Mouse (Mus musculus): ENCODE data around the gene D16Ertd472e. TPM values are rescaled to one million over a fixed set of nuclear protein-coding genes. Genes with fewer than 3 reads are reported as not detected.
A peak's percentile ranks its signal among the peaks of the same experiment; 100 is the strongest.

D16Ertd472e gene
- polyA plus RNA-seq, 1 experiment from 2014 or later: 23.8 TPM

GRCm38 (mm10) chr16:78577085-78577671, 670 bp upstream of the D16Ertd472e start:
- Histone ChIP-seq H3K9ac (ENCODE audit: low read length) (peak overlapping the region; percentile 95), H3K27me3 (ENCODE audit: control insufficient read depth, insufficient read depth, low read length) (no peaks in the 10 kb centered on the region), H3K4me2 (ENCODE audit: low read depth, severe bottlenecking) (peak overlapping the region; percentile 56; the same call in 1 of the 2 replicates), H3K4me1 (ENCODE audit: control insufficient read depth, insufficient read depth, low read length) (peaks cover 9% of the 10 kb centered on the region; the same call in 1 of the 2 replicates), H3K9me3 (ENCODE audit: control insufficient read depth, low read length) (no peaks in the 10 kb centered on the region), H3K4me3 (ENCODE audit: low read depth, low read length) (peak overlapping the region; percentile 79), H3K27ac (replicated peaks; ENCODE audit: low read depth, low read length) (no peak overlapping the region; the same call in 1 of the 2 replicates), H3K36me3 (ENCODE audit: control insufficient read depth, insufficient read depth, low read length) (no peaks in the 10 kb centered on the region; the same call in 1 of the 2 replicates)
- peak; percentile 5; the same call in 1 of the 2 replicates for ATAC-seq (ENCODE audit: insufficient number of reproducible peaks, low FRiP score, low TSS enrichment, low read depth)
- WGBS: 27% methylated on average over 14 of the region's 14 CpGs
- peak; percentile 34 for DNase-seq (ENCODE audit: low spot score)

DNA sequence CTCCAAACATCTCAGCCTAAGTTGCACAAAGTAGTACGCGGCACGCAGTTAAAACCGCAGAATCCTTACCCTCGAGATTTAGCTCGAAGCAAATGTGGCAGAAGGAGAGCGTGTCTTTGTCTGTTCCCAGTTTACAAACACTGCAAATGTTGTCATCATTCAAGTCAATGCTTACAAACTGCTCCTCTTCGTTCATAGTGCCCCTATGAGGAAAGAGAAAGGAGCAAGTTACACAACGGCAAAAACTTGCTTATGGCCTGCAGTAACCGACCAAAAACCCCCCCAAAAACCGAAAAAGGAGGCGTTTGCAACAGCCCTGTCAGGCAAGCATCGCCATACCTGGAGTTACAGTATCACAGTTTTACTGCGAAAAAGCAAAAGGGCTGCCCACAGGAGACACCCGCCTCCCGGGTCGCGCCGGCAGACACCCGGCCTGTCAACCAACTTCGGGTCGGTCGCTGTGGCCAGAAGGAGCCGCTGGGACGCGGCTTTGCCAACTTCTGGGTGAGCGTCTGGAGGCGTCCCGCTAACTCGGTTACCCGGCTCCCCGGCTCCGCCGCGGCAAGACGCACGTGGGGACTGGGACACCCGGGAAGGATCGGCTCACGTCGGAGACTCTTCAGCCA, 543 bp downstream of the D16Ertd472e start:
- no peaks in the 10 kb centered on the region for H3K9me3 ChIP-seq (ENCODE audit: control insufficient read depth, low read length)
- ATAC-seq (ENCODE audit: insufficient number of reproducible peaks, low FRiP score, low TSS enrichment, low read depth) (peak; percentile 69), DNase-seq (ENCODE audit: low spot score) (peak; percentile 81)
- H3K36me3 ChIP-seq (ENCODE audit: control insufficient read depth, insufficient read depth, low read length): no peaks in the 10 kb centered on the region; the same call in 1 of the 2 replicates
- H3K4me3 ChIP-seq (ENCODE audit: low read depth, low read length): peak overlapping the region; percentile 79
- H3K9ac ChIP-seq (ENCODE audit: low read length): peak overlapping the region; percentile 95
- no peaks in the 10 kb centered on the region for H3K27me3 ChIP-seq (ENCODE audit: control insufficient read depth, insufficient read depth, low read length)
- H3K4me2 ChIP-seq (ENCODE audit: low read depth, severe bottlenecking): peak overlapping the region; percentile 56
- peak overlapping the region; percentile 84 for H3K27ac ChIP-seq (replicated peaks; ENCODE audit: low read depth, low read length)
- H3K4me1 ChIP-seq (ENCODE audit: control insufficient read depth, insufficient read depth, low read length): peaks cover 9% of the 10 kb centered on the region; the same call in 1 of the 2 replicates
- 0% methylated on average over 41 of the region's 41 CpGs for WGBS

DNA sequence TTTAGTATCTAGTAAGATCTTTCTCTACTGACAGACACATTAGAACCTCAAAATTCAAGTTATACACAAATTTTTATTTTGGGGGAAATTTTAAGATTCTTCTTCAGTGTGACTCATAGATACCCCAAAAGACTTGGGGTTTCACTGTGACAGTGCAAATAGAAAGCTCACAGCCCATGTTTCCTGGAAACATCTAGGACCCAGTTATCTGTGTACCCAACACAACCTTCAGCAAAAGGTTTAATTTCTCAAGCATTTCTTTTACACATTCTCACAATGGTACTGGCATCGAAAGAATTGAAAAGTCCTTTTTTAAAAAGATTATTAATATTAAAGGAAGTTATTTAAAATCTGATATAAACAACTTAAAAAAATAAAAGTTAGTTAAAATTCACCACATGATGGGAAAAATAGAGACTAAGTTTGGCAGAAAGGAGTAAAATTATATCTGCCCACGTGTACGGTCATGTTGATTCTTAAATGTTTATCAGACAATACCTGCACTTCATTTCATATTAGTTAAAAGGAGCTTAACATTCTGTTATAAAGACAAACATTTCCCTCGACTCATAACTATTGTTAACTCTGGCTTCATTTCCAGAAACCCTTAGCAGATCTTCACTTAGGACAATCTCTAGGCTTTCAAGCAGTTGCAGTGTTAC, 1.2 kb downstream of the D16Ertd472e start:
- no peak for ATAC-seq (ENCODE audit: insufficient number of reproducible peaks, low FRiP score, low TSS enrichment, low read depth)

DNA sequence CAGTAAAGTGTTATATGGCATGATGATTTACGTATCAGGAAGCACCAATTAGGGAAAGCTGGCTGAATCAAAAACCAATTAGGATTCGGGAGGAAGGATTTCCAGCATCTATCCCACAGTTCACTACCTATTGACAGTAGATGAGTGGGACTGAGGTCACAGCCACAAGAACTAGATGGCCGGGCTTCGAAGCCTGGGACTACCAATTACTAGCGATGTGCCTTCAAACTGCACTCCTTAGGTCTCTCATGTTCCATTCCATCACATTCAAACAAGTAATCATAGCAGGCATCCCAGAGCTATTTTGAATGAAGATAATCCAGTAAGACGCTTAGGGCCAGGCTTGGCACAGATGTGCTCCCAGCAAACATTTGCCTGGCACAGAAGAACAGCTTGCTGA, 2.3 kb downstream of the D16Ertd472e start:
- ATAC-seq (ENCODE audit: insufficient number of reproducible peaks, low FRiP score, low TSS enrichment, low read depth) (no peak), DNase-seq (ENCODE audit: low spot score) (no peak)
- H3K9ac ChIP-seq (ENCODE audit: low read length): no peak overlapping the region
- no peaks in the 10 kb centered on the region for H3K27me3 ChIP-seq (ENCODE audit: control insufficient read depth, insufficient read depth, low read length)
- peaks cover 9% of the 10 kb centered on the region; the same call in 1 of the 2 replicates for H3K4me1 ChIP-seq (ENCODE audit: control insufficient read depth, insufficient read depth, low read length)
- 0 out of 2 replicates have a peak overlapping the region, but pooled peaks have one; percentile 5 for H3K4me3 ChIP-seq (ENCODE audit: low read depth, low read length)
- H3K27ac ChIP-seq (replicated peaks; ENCODE audit: low read depth, low read length): no peak overlapping the region
- H3K4me2 ChIP-seq (ENCODE audit: low read depth, severe bottlenecking): peak overlapping the region; percentile 32; the same call in 1 of the 2 replicates
- no peaks in the 10 kb centered on the region; the same call in 1 of the 2 replicates for H3K36me3 ChIP-seq (ENCODE audit: control insufficient read depth, insufficient read depth, low read length)
- 53% methylated on average over 6 of the region's 6 CpGs for WGBS
- H3K9me3 ChIP-seq (ENCODE audit: control insufficient read depth, low read length): no peaks in the 10 kb centered on the region

More for the DNA sequence above, 1.2 kb downstream of the D16Ertd472e start:
- H3K27me3 ChIP-seq (ENCODE audit: control insufficient read depth, insufficient read depth, low read length): no peaks in the 10 kb centered on the region
- H3K27ac ChIP-seq (replicated peaks; ENCODE audit: low read depth, low read length): no peak overlapping the region; the same call in 1 of the 2 replicates
- H3K4me1 ChIP-seq (ENCODE audit: control insufficient read depth, insufficient read depth, low read length): peaks cover 9% of the 10 kb centered on the region; the same call in 1 of the 2 replicates
- WGBS: 43% methylated on average over 4 of the region's 4 CpGs
- no peaks in the 10 kb centered on the region; the same call in 1 of the 2 replicates for H3K36me3 ChIP-seq (ENCODE audit: control insufficient read depth, insufficient read depth, low read length)
- peak overlapping the region; percentile 95 for H3K9ac ChIP-seq (ENCODE audit: low read length)
- no peaks in the 10 kb centered on the region for H3K9me3 ChIP-seq (ENCODE audit: control insufficient read depth, low read length)
- peak overlapping the region; percentile 56 for H3K4me2 ChIP-seq (ENCODE audit: low read depth, severe bottlenecking)
- DNase-seq (ENCODE audit: low spot score): no peak
- peak overlapping the region; percentile 79 for H3K4me3 ChIP-seq (ENCODE audit: low read depth, low read length)

DNA sequence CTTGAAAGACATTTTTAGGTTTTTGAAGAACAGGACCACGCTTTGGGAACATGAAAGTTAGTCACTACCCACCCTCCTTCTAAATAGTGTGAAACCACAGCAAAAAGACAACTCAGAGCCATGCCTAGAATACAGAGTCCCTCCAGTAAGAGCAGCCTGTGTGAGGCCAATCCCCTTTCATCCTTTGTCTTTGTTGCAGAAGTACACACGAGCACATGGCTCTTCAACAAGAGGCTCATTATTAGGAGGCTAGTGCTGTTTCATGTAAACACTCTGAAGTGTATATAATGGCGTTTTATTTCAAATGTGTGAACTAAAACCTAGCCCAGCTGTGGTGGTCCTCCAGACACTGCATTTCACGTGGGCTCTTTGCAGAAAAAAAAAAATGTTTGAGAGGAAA, 3.5 kb downstream of the D16Ertd472e start:
- Histone ChIP-seq H3K4me1 (ENCODE audit: control insufficient read depth, insufficient read depth, low read length) (peaks cover 9% of the 10 kb centered on the region; the same call in 1 of the 2 replicates), H3K9ac (ENCODE audit: low read length) (no peak overlapping the region), H3K9me3 (ENCODE audit: control insufficient read depth, low read length) (no peaks in the 10 kb centered on the region), H3K27ac (replicated peaks; ENCODE audit: low read depth, low read length) (no peak overlapping the region), H3K27me3 (ENCODE audit: control insufficient read depth, insufficient read depth, low read length) (no peaks in the 10 kb centered on the region), H3K4me3 (ENCODE audit: low read depth, low read length) (no peak overlapping the region), H3K4me2 (ENCODE audit: low read depth, severe bottlenecking) (no peak overlapping the region), H3K36me3 (ENCODE audit: control insufficient read depth, insufficient read depth, low read length) (no peaks in the 10 kb centered on the region; the same call in 1 of the 2 replicates)
- DNase-seq (ENCODE audit: low spot score) (no peak), ATAC-seq (ENCODE audit: insufficient number of reproducible peaks, low FRiP score, low TSS enrichment, low read depth) (no peak)
- WGBS: 64% methylated on average over 4 of the region's 4 CpGs

- no peak overlapping the region for H3K4me3 ChIP-seq (ENCODE audit: low read depth, low read length)
- no peak overlapping the region for H3K4me2 ChIP-seq (ENCODE audit: low read depth, severe bottlenecking)
- H3K36me3 ChIP-seq (ENCODE audit: control insufficient read depth, insufficient read depth, low read length): no peaks in the 10 kb centered on the region
- H3K9me3 ChIP-seq (ENCODE audit: control insufficient read depth, low read length): no peaks in the 10 kb centered on the region
- ATAC-seq (ENCODE audit: insufficient number of reproducible peaks, low FRiP score, low TSS enrichment, low read depth) (no peak), DNase-seq (ENCODE audit: low spot score) (no peak)
- no peaks in the 10 kb centered on the region for H3K4me1 ChIP-seq (ENCODE audit: control insufficient read depth, insufficient read depth, low read length)
- H3K27ac ChIP-seq (replicated peaks; ENCODE audit: low read depth, low read length): no peak overlapping the region
- WGBS: 91% methylated on average over 13 of the region's 13 CpGs
- no peak overlapping the region for H3K9ac ChIP-seq (ENCODE audit: low read length)
- no peaks in the 10 kb centered on the region for H3K27me3 ChIP-seq (ENCODE audit: control insufficient read depth, insufficient read depth, low read length)
Measured at GRCm38 (mm10) chr16:78564110-78564821, 12.2 kb downstream of the D16Ertd472e start.

DNA sequence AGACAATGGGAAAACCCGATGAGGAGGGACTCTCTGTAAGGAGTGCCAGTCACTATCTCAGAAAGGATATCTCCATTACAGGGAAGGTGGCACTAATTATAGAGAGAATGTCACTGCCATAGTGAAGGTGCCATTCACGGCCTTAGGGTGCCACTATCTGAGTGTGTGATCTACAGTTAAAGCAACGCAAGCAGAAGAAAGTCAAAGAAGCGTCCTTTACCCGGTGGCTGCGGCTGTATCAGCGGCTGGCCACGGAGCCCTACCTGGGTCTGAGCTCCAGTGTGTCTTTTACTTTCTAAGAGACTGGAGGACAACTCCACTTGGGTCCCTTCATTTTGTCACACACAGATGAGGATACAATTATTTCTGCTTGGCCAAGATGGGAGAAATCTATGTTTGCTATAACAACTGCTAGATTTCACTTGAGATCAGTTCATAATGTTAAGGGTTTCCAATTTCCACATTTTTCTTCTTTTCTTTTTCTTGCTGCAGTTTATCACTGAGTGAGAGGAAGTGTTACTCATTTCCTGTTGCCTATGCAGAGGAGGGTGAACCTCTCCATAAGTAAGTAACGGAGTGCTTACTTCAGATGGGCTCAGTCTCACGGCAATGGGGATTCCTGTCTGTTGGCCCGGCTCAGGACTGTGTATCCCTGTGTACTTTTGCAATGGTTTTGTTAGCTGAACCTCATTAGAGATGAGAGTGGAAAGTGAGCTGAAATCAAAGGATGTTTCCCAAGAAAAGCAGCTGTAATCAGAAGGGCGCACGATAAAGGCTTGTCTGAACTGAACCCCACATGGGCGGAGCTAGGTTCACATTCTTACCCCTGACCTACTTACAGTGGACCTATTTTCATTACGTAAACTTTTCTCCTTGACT, 13.2 kb downstream of the D16Ertd472e start:
- ATAC-seq (ENCODE audit: insufficient number of reproducible peaks, low FRiP score, low TSS enrichment, low read depth) (no peak), DNase-seq (ENCODE audit: low spot score) (no peak)
- Histone ChIP-seq H3K4me3 (ENCODE audit: low read depth, low read length) (no peak overlapping the region), H3K27ac (replicated peaks; ENCODE audit: low read depth, low read length) (no peak overlapping the region), H3K4me1 (ENCODE audit: control insufficient read depth, insufficient read depth, low read length) (no peaks in the 10 kb centered on the region), H3K9ac (ENCODE audit: low read length) (no peak overlapping the region), H3K4me2 (ENCODE audit: low read depth, severe bottlenecking) (no peak overlapping the region), H3K27me3 (ENCODE audit: control insufficient read depth, insufficient read depth, low read length) (no peaks in the 10 kb centered on the region), H3K36me3 (ENCODE audit: control insufficient read depth, insufficient read depth, low read length) (no peaks in the 10 kb centered on the region), H3K9me3 (ENCODE audit: control insufficient read depth, low read length) (no peaks in the 10 kb centered on the region)
- 88% methylated on average over 15 of the region's 15 CpGs for WGBS

Measured in limb, embryonic 11.5 days (tissue).